Mouse (Mus musculus) embryo, embryonic 9.5 days (tissue): ENCODE measurements around the gene Rpl18a.

Experiments
- DNase-seq: peaks from one replicate; pipeline ENCODE4 v3.0.0-alpha.2; 2017; ENCODE audit errors: extremely low spot score

Gene Rpl18a

GRCm38 (mm10) chr8:70880546-70880945 lies 16.7 kb downstream of the Rpl18a start:
- no peak for DNase-seq

- no peak for DNase-seq
These were observed 17.1 kb downstream of the Rpl18a start for GRCm38 (mm10) chr8:70880126-70880525.

- no peak for DNase-seq
These were observed 17.7 kb downstream of the Rpl18a start for GRCm38 (mm10) chr8:70879500-70879899.

- DNase-seq, result no peak
These were observed 19.0 kb downstream of the Rpl18a start for GRCm38 (mm10) chr8:70878178-70878577.

- DNase-seq, result no peak
These were observed 20.8 kb downstream of the Rpl18a start for GRCm38 (mm10) chr8:70876382-70876781.

GRCm38 (mm10) chr8:70874441-70874840 lies 22.8 kb downstream of the Rpl18a start:
- no peak for DNase-seq

GRCm38 (mm10) chr8:70873364-70873985 lies 23.7 kb downstream of the Rpl18a start, which contains the start of gene Ccdc124:
Ccdc124 (minus strand) TSS chr8:70873935.
- peak; percentile 97 for DNase-seq

GRCm38 (mm10) chr8:70872643-70873363 lies 24.4 kb downstream of the Rpl18a start:
- no peak for DNase-seq

GRCm38 (mm10) chr8:70871195-70871807 lies 25.9 kb downstream of the Rpl18a start:
- DNase-seq, result no peak

- peak; percentile 75 for DNase-seq
These were observed 27.6 kb downstream of the Rpl18a start for GRCm38 (mm10) chr8:70869601-70870041.

GRCm38 (mm10) chr8:70869199-70869571 lies 28.0 kb downstream of the Rpl18a start:
- no peak for DNase-seq

- DNase-seq, result peak; percentile 78
These were observed 28.5 kb downstream of the Rpl18a start for GRCm38 (mm10) chr8:70868559-70869198.

- DNase-seq, result no peak
These were observed 30.6 kb downstream of the Rpl18a start for GRCm38 (mm10) chr8:70866566-70866965.

- DNase-seq, result no peak
These were observed 31.2 kb downstream of the Rpl18a start for GRCm38 (mm10) chr8:70866001-70866520.

- peak; percentile 99 for DNase-seq
These were observed 31.7 kb downstream of the Rpl18a start for GRCm38 (mm10) chr8:70865350-70866000.

- peak; percentile 78 for DNase-seq
These were observed 32.4 kb downstream of the Rpl18a start for GRCm38 (mm10) chr8:70864712-70865221.

GRCm38 (mm10) chr8:70863956-70864711 lies 33.1 kb downstream of the Rpl18a start:
- DNase-seq, result no peak

GRCm38 (mm10) chr8:70862824-70863641 lies 34.2 kb downstream of the Rpl18a start, which contains the start of gene Kcnn1:
Kcnn1 (minus strand) TSS chr8:70863258.
- no peak for DNase-seq

GRCm38 (mm10) chr8:70857516-70857915 lies 39.7 kb downstream of the Rpl18a start:
- DNase-seq, result no peak
